Mouse (Mus musculus): ENCODE results near the gene Tmem212. TPM values are rescaled to one million over a fixed set of nuclear protein-coding genes. Genes with fewer than 3 reads are reported as not detected.

Gene Tmem212
- polyA plus RNA-seq (2015; fragmentation: Nextera tagmentation; extraction: Ambion mirVana) = not detected in 2 replicates

GRCm38 (mm10) chr3:27896318-27896892 lies at the start of gene Tmem212:
Tmem212 (minus strand) TSS chr3:27896368.

GRCm38 (mm10) chr3:27938381-27939323 lies 42.5 kb upstream of the Tmem212 start, which contains the start of gene Pld1:
Pld1 (plus strand) TSS chr3:27938695.

Other genes with a start within 250 kb of the Tmem212 start
- gene Fndc3b, start 185.1 kb downstream of the Tmem212 start, polyA plus RNA-seq (2015; fragmentation: Nextera tagmentation; extraction: Ambion mirVana) = 13.4 and 15.1 TPM in 2 replicates
- gene Pld1, start 42.3 kb upstream of the Tmem212 start, polyA plus RNA-seq (2015; fragmentation: Nextera tagmentation; extraction: Ambion mirVana) = 3.2 and 3.5 TPM in 2 replicates

All from skeletal muscle tissue, postnatal 0 days (tissue).